Mouse (Mus musculus): ENCODE data around the gene Rps5. TPM values are rescaled to one million over a fixed set of nuclear protein-coding genes. Genes with fewer than 3 reads are reported as not detected.

The Rps5 gene
- polyA plus RNA-seq, 1 experiment from 2014 or later = 1,409 TPM

- Histone ChIP-seq H3K4me1 (ENCODE audit: insufficient read depth) (no peaks in the 10 kb centered on the region), H3K4me2 (no peak overlapping the region), H3K9ac (no peak overlapping the region), H3K27me3 (ENCODE audit: insufficient read depth, low read length) (no peaks in the 10 kb centered on the region), H3K27ac (ENCODE audit: low read depth) (no peak overlapping the region), H3K36me3 (ENCODE audit: insufficient read depth) (peaks cover 68% of the 10 kb centered on the region), H3K4me3 (ENCODE audit: low read depth, low read length) (no peak overlapping the region), H3K9me3 (ENCODE audit: low read depth, low read length) (no peaks in the 10 kb centered on the region)
- ATAC-seq (ENCODE audit: insufficient read depth) (no peak), DNase-seq (no peak)
- 92% methylated on average over 5 of the region's 5 CpGs for WGBS
- no peak for TF ChIP-seq CTCF (IDR thresholded peaks at IDR 0.05; ENCODE audit: low read depth)
Observed at GRCm38 (mm10) chr7:12887585-12887984, 34.5 kb upstream of the Rps5 start.

GRCm38 (mm10) chr7:12890928-12891327 lies 31.2 kb upstream of the Rps5 start:
- Histone ChIP-seq H3K4me2 (no peak overlapping the region), H3K9ac (no peak overlapping the region), H3K4me3 (ENCODE audit: low read depth, low read length) (no peak overlapping the region), H3K27ac (ENCODE audit: low read depth) (no peak overlapping the region), H3K4me1 (ENCODE audit: insufficient read depth) (no peaks in the 10 kb centered on the region), H3K9me3 (ENCODE audit: low read depth, low read length) (no peaks in the 10 kb centered on the region), H3K36me3 (ENCODE audit: insufficient read depth) (peaks cover 55% of the 10 kb centered on the region), H3K27me3 (ENCODE audit: insufficient read depth, low read length) (no peaks in the 10 kb centered on the region)
- 92% methylated on average over 14 of the region's 14 CpGs for WGBS
- DNase-seq (no peak), ATAC-seq (ENCODE audit: insufficient read depth) (no peak)
- TF ChIP-seq CTCF (IDR thresholded peaks at IDR 0.05; ENCODE audit: low read depth) = no peak

GRCm38 (mm10) chr7:12891334-12891733 lies 30.8 kb upstream of the Rps5 start:
- TF ChIP-seq CTCF (IDR thresholded peaks at IDR 0.05; ENCODE audit: low read depth) = no peak
- Histone ChIP-seq H3K9me3 (ENCODE audit: low read depth, low read length) (no peaks in the 10 kb centered on the region), H3K9ac (no peak overlapping the region), H3K4me3 (ENCODE audit: low read depth, low read length) (no peak overlapping the region), H3K4me1 (ENCODE audit: insufficient read depth) (no peaks in the 10 kb centered on the region), H3K36me3 (ENCODE audit: insufficient read depth) (peaks cover 51% of the 10 kb centered on the region), H3K27me3 (ENCODE audit: insufficient read depth, low read length) (no peaks in the 10 kb centered on the region), H3K27ac (ENCODE audit: low read depth) (no peak overlapping the region), H3K4me2 (no peak overlapping the region)
- ATAC-seq (ENCODE audit: insufficient read depth) (no peak), DNase-seq (no peak)
- WGBS = 69% methylated on average over 1 of the region's 1 CpGs

GRCm38 (mm10) chr7:12897655-12898410 lies 24.3 kb upstream of the Rps5 start, which contains the start of gene Zscan22:
Gene Zscan22 (plus strand): TSS chr7:12897815.
- H3K4me1 ChIP-seq (ENCODE audit: insufficient read depth) = peaks cover 7% of the 10 kb centered on the region; the same call in 1 of the 2 replicates
- ATAC-seq (ENCODE audit: insufficient read depth) (peak; percentile 99), DNase-seq (peak; percentile 98)
- no peaks in the 10 kb centered on the region for H3K27me3 ChIP-seq (ENCODE audit: insufficient read depth, low read length)
- H3K27ac ChIP-seq (ENCODE audit: low read depth) = no peak within 1 kb of the TSS
- no peaks in the 10 kb centered on the region for H3K9me3 ChIP-seq (ENCODE audit: low read depth, low read length)
- H3K36me3 ChIP-seq (ENCODE audit: insufficient read depth) = 0 out of 2 replicates have a peak, but pooled peaks cover 10% of the 10 kb centered on the region
- peak within 1 kb of the TSS; percentile 58 for H3K4me3 ChIP-seq (ENCODE audit: low read depth, low read length)
- peak within 1 kb of the TSS; percentile 59 for H3K4me2 ChIP-seq
- TF ChIP-seq CTCF (IDR thresholded peaks at IDR 0.05; ENCODE audit: low read depth) = no peak
- H3K9ac ChIP-seq = peak within 1 kb of the TSS; percentile 54
- WGBS = 6% methylated on average over 36 of the region's 36 CpGs

GRCm38 (mm10) chr7:12901517-12901916 lies 20.6 kb upstream of the Rps5 start:
- DNase-seq (no peak), ATAC-seq (ENCODE audit: insufficient read depth) (no peak)
- Histone ChIP-seq H3K9me3 (ENCODE audit: low read depth, low read length) (no peaks in the 10 kb centered on the region), H3K4me3 (ENCODE audit: low read depth, low read length) (no peak overlapping the region), H3K27me3 (ENCODE audit: insufficient read depth, low read length) (no peaks in the 10 kb centered on the region), H3K4me2 (no peak overlapping the region), H3K4me1 (ENCODE audit: insufficient read depth) (peaks cover 7% of the 10 kb centered on the region; the same call in 1 of the 2 replicates), H3K9ac (no peak overlapping the region), H3K27ac (ENCODE audit: low read depth) (no peak overlapping the region), H3K36me3 (ENCODE audit: insufficient read depth) (peaks cover 41% of the 10 kb centered on the region)
- 86% methylated on average over 5 of the region's 5 CpGs for WGBS
- TF ChIP-seq CTCF (IDR thresholded peaks at IDR 0.05; ENCODE audit: low read depth) = no peak

GRCm38 (mm10) chr7:12903623-12904022 lies 18.5 kb upstream of the Rps5 start:
- TF ChIP-seq CTCF (IDR thresholded peaks at IDR 0.05; ENCODE audit: low read depth) = no peak
- WGBS = 62% methylated on average over 10 of the region's 10 CpGs

GRCm38 (mm10) chr7:12905146-12905545 lies 16.9 kb upstream of the Rps5 start:
- Histone ChIP-seq H3K9ac (no peak overlapping the region), H3K4me1 (ENCODE audit: insufficient read depth) (no peaks in the 10 kb centered on the region), H3K27me3 (ENCODE audit: insufficient read depth, low read length) (no peaks in the 10 kb centered on the region), H3K9me3 (ENCODE audit: low read depth, low read length) (no peaks in the 10 kb centered on the region), H3K27ac (ENCODE audit: low read depth) (no peak overlapping the region), H3K36me3 (ENCODE audit: insufficient read depth) (peaks cover 68% of the 10 kb centered on the region), H3K4me2 (no peak overlapping the region), H3K4me3 (ENCODE audit: low read depth, low read length) (no peak overlapping the region)
- no peak for DNase-seq
- 91% methylated on average over 1 of the region's 1 CpGs for WGBS
- ATAC-seq (ENCODE audit: insufficient read depth) = no peak
- TF ChIP-seq CTCF (IDR thresholded peaks at IDR 0.05; ENCODE audit: low read depth) = no peak

More at GRCm38 (mm10) chr7:12903623-12904022, 18.5 kb upstream of the Rps5 start:
- ATAC-seq (ENCODE audit: insufficient read depth) (no peak), DNase-seq (no peak)
- Histone ChIP-seq H3K9me3 (ENCODE audit: low read depth, low read length) (no peaks in the 10 kb centered on the region), H3K27me3 (ENCODE audit: insufficient read depth, low read length) (no peaks in the 10 kb centered on the region), H3K4me2 (no peak overlapping the region), H3K4me1 (ENCODE audit: insufficient read depth) (peaks cover 3% of the 10 kb centered on the region; the same call in 1 of the 2 replicates), H3K4me3 (ENCODE audit: low read depth, low read length) (no peak overlapping the region), H3K27ac (ENCODE audit: low read depth) (no peak overlapping the region), H3K9ac (no peak overlapping the region), H3K36me3 (ENCODE audit: insufficient read depth) (peaks cover 60% of the 10 kb centered on the region)
